Mouse (Mus musculus): ENCODE measurements around the gene Stx1b.
"Not testable (repeated sequence)": the region's sequence is repeated elsewhere in the genome, so short reads cannot be mapped to it uniquely, and the experiment has no call there.

Stx1b gene

GRCm38 (mm10) chr7:127777474-127778266 lies 46.7 kb downstream of the Stx1b start:
- peak; percentile 82 for DNase-seq (ENCODE audit: low read depth, low spot score)

- DNase-seq (ENCODE audit: low read depth, low spot score) = peak; percentile 99
Observed at GRCm38 (mm10) chr7:127776878-127777473, 47.4 kb downstream of the Stx1b start.

- peak; percentile 93 for DNase-seq (ENCODE audit: low read depth, low spot score)
Observed at GRCm38 (mm10) chr7:127776426-127776825, 47.9 kb downstream of the Stx1b start, which contains the start of gene Setd1a. Gene Setd1a, plus strand, starts transcription at chr7:127776670.

GRCm38 (mm10) chr7:127775837-127776236 lies 48.5 kb downstream of the Stx1b start:
- not testable (repeated sequence) for DNase-seq (ENCODE audit: low read depth, low spot score)

GRCm38 (mm10) chr7:127773664-127774384 lies 50.5 kb downstream of the Stx1b start:
- DNase-seq (ENCODE audit: low read depth, low spot score) = peak; percentile 95

GRCm38 (mm10) chr7:127772557-127772956 lies 51.8 kb downstream of the Stx1b start:
- DNase-seq (ENCODE audit: low read depth, low spot score) = no peak

- no peak for DNase-seq (ENCODE audit: low read depth, low spot score)
Observed at GRCm38 (mm10) chr7:127772080-127772479, 52.3 kb downstream of the Stx1b start.

GRCm38 (mm10) chr7:127771262-127771661 lies 53.1 kb downstream of the Stx1b start:
- peak; percentile 46 for DNase-seq (ENCODE audit: low read depth, low spot score)

GRCm38 (mm10) chr7:127770039-127770905 lies 54.1 kb downstream of the Stx1b start:
- no peak for DNase-seq (ENCODE audit: low read depth, low spot score)

- peak; percentile 81 for DNase-seq (ENCODE audit: low read depth, low spot score)
Observed at GRCm38 (mm10) chr7:127769651-127770038, 54.7 kb downstream of the Stx1b start, which contains the start of gene Orai3. Gene Orai3, plus strand, starts transcription at chr7:127769815.

GRCm38 (mm10) chr7:127768997-127769593 lies 55.3 kb downstream of the Stx1b start:
- peak; percentile 99 for DNase-seq (ENCODE audit: low read depth, low spot score)

GRCm38 (mm10) chr7:127768346-127768996 lies 55.9 kb downstream of the Stx1b start:
- DNase-seq (ENCODE audit: low read depth, low spot score) = no peak

GRCm38 (mm10) chr7:127767671-127768345 lies 56.5 kb downstream of the Stx1b start:
- peak; percentile 8 for DNase-seq (ENCODE audit: low read depth, low spot score)

- DNase-seq (ENCODE audit: low read depth, low spot score) = peak; percentile 51
Observed at GRCm38 (mm10) chr7:127766851-127767609, 57.3 kb downstream of the Stx1b start.

- no peak for DNase-seq (ENCODE audit: low read depth, low spot score)
Observed at GRCm38 (mm10) chr7:127765756-127766155, 58.6 kb downstream of the Stx1b start.

- no peak for DNase-seq (ENCODE audit: low read depth, low spot score)
Observed at GRCm38 (mm10) chr7:127763642-127764041, 60.7 kb downstream of the Stx1b start.

GRCm38 (mm10) chr7:127761026-127761425 lies 63.3 kb downstream of the Stx1b start:
- DNase-seq (ENCODE audit: low read depth, low spot score) = peak; percentile 86

- no peak for DNase-seq (ENCODE audit: low read depth, low spot score)
Observed at GRCm38 (mm10) chr7:127760478-127760877, 63.9 kb downstream of the Stx1b start.

GRCm38 (mm10) chr7:127759716-127760115 lies 64.6 kb downstream of the Stx1b start:
- no peak for DNase-seq (ENCODE audit: low read depth, low spot score)
